Mouse (Mus musculus): ENCODE measurements at regions not wholly inside any gene's neighbourhood (a gene's known extent, or its start where the extent isn't known, plus 50 kb on each side); places are given as distances from the start of the nearest gene placed in this dataset.

DNA sequence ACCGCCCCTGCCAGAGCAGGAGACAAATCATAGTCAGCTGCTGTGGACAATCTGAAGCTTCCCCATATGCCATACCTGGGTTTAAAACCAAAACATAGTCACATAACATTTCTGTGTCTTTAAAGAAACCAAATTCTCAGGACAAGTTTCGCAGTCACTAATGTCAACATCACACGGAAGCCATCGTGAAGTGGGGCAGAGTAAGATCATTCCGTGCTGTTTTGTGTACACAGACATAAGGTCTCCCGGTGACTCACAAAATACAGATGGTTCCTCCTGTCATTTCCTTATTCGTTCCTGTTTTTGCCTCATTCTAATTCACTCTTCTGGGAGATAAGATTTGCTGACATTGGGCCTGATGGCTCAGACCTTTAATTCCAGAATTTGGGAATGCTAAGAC lies 162.1 kb upstream of the Alg10b start:
- TF ChIP-seq ZC3H11A (IDR thresholded peaks at IDR 0.05; ENCODE audit: borderline replicate concordance, low read depth, low read length) (no peak), CHD2 (IDR thresholded peaks at IDR 0.05; ENCODE audit: low read depth, low read length) (no peak), HCFC1 (IDR thresholded peaks at IDR 0.05; ENCODE audit: borderline replicate concordance, insufficient read depth, low read length) (no peak), MAFK (IDR thresholded peaks at IDR 0.05; ENCODE audit: insufficient read depth, low read depth, low read length) (no peak)

Data from ES-E14 (cell line).